Mouse (Mus musculus) large intestine, adult 2 months (tissue): ENCODE measurements around the gene Primpol. TPM values are rescaled to one million over a fixed set of nuclear protein-coding genes. Genes with fewer than 3 reads are reported as not detected.

ENCODE experiments used
- DNase-seq: peaks from one replicate; pipeline ENCODE4 v3.0.0-alpha.2; 2012; ENCODE audit warnings: low read depth, low spot score
- WGBS: fragments of 180-500 bp; shearing (Covaris S2); methylation state at CpG from one replicate; pipeline ENCODE4 v1.1.7; 2018; 5-methylcytosine and 5-hydroxymethylcytosine counted together
- polyA plus RNA-seq: library from polyadenylated mRNA; depleted of rRNA; stranded (reverse); fragments of >200 nt; gene quantifications from 2 replicates; pipeline ENCODE4 v1.2.3, GENCODE M21; 2012; rRNA removed

Primpol gene
- polyA plus RNA-seq, 1 experiment, result 1.4 TPM

DNA sequence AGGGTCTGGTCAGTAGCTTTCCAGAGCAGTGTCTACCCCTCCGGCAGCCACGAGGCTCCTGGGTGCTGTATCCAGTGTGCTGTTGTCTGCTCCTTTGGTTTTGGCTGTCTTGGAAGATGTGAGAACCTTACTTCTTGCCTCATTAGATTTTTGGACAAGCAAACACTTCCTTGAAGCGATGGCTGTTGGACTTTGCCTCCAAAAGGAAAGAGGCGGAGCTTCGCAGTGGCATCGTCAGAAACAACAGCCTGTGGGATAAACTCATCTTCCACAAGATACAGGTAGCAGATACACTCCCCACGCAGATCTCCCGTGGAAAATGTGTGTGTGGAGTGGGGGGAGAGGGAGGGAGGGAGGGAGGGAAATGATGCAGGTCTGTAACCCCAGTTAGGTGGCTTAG is 90.9 kb downstream of the Primpol start:
- 52% methylated on average over 8 of the region's 8 CpGs for WGBS
- DNase-seq, result no peak

Other genes with a start within 250 kb of the Primpol start
- gene Acsl1, start 146.2 kb downstream of the Primpol start, polyA plus RNA-seq, result 9.7 and 16.7 TPM in 2 replicates
- 2.4 and 3.5 TPM in 2 replicates for gene Cenpu, start 65.2 kb downstream of the Primpol start, polyA plus RNA-seq
- gene Casp3, start 79 bp upstream of the Primpol start, polyA plus RNA-seq, result 8.6 and 17.2 TPM in 2 replicates
- gene Irf2, start 122.5 kb upstream of the Primpol start, polyA plus RNA-seq, result 13.2 and 20.7 TPM in 2 replicates